Mouse (Mus musculus): Measurements from ENCODE around the gene Defa34.
"Not testable (repeated sequence)": the region's sequence is repeated elsewhere in the genome, so short reads cannot be mapped to it uniquely, and the experiment has no call there.

Defa34 gene

GRCm38 (mm10) chr8:21665497-21665896 lies at the start of gene Defa34:
TSS of gene Defa34 (plus strand) at chr8:21665797.
- not testable (repeated sequence) for DNase-seq (ENCODE audit: low spot score)

- not testable (repeated sequence) for DNase-seq (ENCODE audit: low spot score)
Measured at GRCm38 (mm10) chr8:21617883-21618282, 47.7 kb upstream of the Defa34 start, which contains the start of gene Defa26. TSS of gene Defa26 (plus strand) at chr8:21618183.

- DNase-seq (ENCODE audit: low spot score) = not testable (repeated sequence)
Measured at GRCm38 (mm10) chr8:21655480-21655879, 10.1 kb upstream of the Defa34 start, which contains the start of gene Defa17. TSS of gene Defa17 (plus strand) at chr8:21655780.

DNA sequence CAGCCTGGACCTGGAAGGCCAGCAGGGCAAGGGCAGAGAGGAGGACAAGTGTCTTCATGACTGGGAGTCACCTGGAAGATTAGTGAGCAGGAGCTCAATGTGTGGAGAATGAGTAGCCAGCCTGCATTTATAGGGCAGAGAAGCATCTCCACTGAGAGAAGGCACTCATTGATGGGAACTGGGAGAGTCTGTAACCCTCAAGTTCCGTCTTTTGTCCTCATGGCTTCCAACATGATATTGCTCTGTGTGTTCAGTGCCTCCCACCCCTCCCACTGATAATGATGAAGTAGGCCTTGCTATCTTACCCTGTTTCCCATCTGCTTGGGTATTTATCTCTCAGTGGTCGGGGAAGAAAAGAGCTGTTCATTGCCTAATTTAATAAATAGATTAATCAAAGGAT lies 37.9 kb downstream of the Defa34 start, which contains the start of gene AY761184:
TSS of gene AY761184 (minus strand) at position 101 of the 400 bp plus-strand sequence.
- DNase-seq (ENCODE audit: low spot score) = not testable (repeated sequence)
